7 mouse cellular contexts compared by ENCODE assay signal in genomic region chr13:38037811-38038210, GRCm38 (mm10). TPM values are rescaled to one million over a fixed set of nuclear protein-coding genes. Genes with fewer than 3 reads are reported as not detected.
DNase-seq lines count a peak whose midpoint lies in the region; ATAC-seq and TF ChIP-seq lines count a peak whose summit lies in the region.

No protein-coding gene starts in this region.

- 46% methylated on average over 12 of the region's 12 CpGs for WGBS in embryonic facial prominence, embryonic 14.5 days

- no peak for TF ChIP-seq EP300 in ES-Bruce4 (IDR thresholded peaks at IDR 0.05; ENCODE audit: insufficient read depth, low read depth, low read length)

- DNase-seq in CD4-positive helper T cell, adult 2 months (ENCODE audit: low read depth, low spot score) = peak; percentile 81
- DNase-seq in embryonic facial prominence, embryonic 14.5 days (ENCODE audit: low spot score) = no peak
- DNase-seq in lung, postnatal 14 days = peak; percentile 1
- peak; percentile 29 for DNase-seq in thymus, postnatal 4 days
- no peak for DNase-seq in urinary bladder, adult 18-20 months (ENCODE audit: low spot score in 2 of 2)

- peak overlapping the region; percentile 82 for H3K4me3 ChIP-seq in ES-Bruce4 (ENCODE audit: low read depth, low read length)
- peak overlapping the region; percentile 71 for H3K4me3 ChIP-seq in embryonic facial prominence, embryonic 14.5 days (ENCODE audit: low read depth, low read length)

- no peaks in the 10 kb centered on the region for H3K9me3 ChIP-seq in ES-Bruce4 (replicated peaks; ENCODE audit: control insufficient read depth, insufficient read depth, low read length, poor library complexity, severe bottlenecking)
- no peaks in the 10 kb centered on the region for H3K9me3 ChIP-seq in embryonic facial prominence, embryonic 14.5 days (ENCODE audit: control insufficient read depth, low read length)

- peak overlapping the region; percentile 72 for H3K4me2 ChIP-seq in embryonic facial prominence, embryonic 14.5 days (ENCODE audit: low read depth, low read length)

- H3K36me3 ChIP-seq in ES-Bruce4 (ENCODE audit: control insufficient read depth, insufficient read depth, low read length, poor library complexity, severe bottlenecking) = peaks cover 17% of the 10 kb centered on the region
- peaks cover 33% of the 10 kb centered on the region for H3K36me3 ChIP-seq in embryonic facial prominence, embryonic 14.5 days (ENCODE audit: control insufficient read depth, insufficient read depth, low read length)

- no peak for ATAC-seq in embryonic facial prominence, embryonic 14.5 days (ENCODE audit: low read depth)
- peak; percentile 51 for ATAC-seq in inflammation-experienced regulatory T-cells, adult 6 months

- H3K27me3 ChIP-seq in ES-Bruce4 (ENCODE audit: control insufficient read depth, insufficient read depth, low read length, poor library complexity, severe bottlenecking) = no peaks in the 10 kb centered on the region
- no peaks in the 10 kb centered on the region for H3K27me3 ChIP-seq in embryonic facial prominence, embryonic 14.5 days (replicated peaks; ENCODE audit: control insufficient read depth, insufficient read depth, low read length)

- peak overlapping the region; percentile 75 for H3K9ac ChIP-seq in ES-Bruce4 (ENCODE audit: low read depth, poor library complexity, severe bottlenecking)
- peak overlapping the region; percentile 83 for H3K9ac ChIP-seq in embryonic facial prominence, embryonic 14.5 days (ENCODE audit: low read depth, low read length)

- no peak overlapping the region for H3K27ac ChIP-seq in ES-Bruce4 (ENCODE audit: insufficient read depth, low read length)
- no peak overlapping the region for H3K27ac ChIP-seq in embryonic facial prominence, embryonic 14.5 days (replicated peaks; ENCODE audit: low read depth, low read length)

- TF ChIP-seq POLR2A in ES-Bruce4 (IDR thresholded peaks at IDR 0.05; ENCODE audit: insufficient read depth, low read length) = no peak

- no peak for TF ChIP-seq CTCF in ES-Bruce4 (IDR thresholded peaks at IDR 0.05; ENCODE audit: low read depth, low read length)

- H3K4me1 ChIP-seq in ES-Bruce4 (ENCODE audit: control insufficient read depth, insufficient read depth, low read length) = no peaks in the 10 kb centered on the region
- H3K4me1 ChIP-seq in embryonic facial prominence, embryonic 14.5 days (ENCODE audit: control insufficient read depth, insufficient read depth, low read length) = peaks cover 12% of the 10 kb centered on the region

RNA-seq across cellular contexts. Expression of gene Cage1, which starts 0.9 kb away (rescaled TPM):
- polyA plus RNA-seq in ES-Bruce4 (2011; ENCODE audit: insufficient read depth, insufficient read length, low read depth, missing spikeins) = 0.97 and 1.4 TPM in 2 replicates
- 0.86 and 1.1 TPM in 2 replicates for polyA plus RNA-seq in embryonic facial prominence, embryonic 14.5 days (2014; fragmentation: Nextera tagmentation; extraction: Ambion mirVana)
- polyA plus RNA-seq in inflammation-experienced regulatory T-cells, adult 6 months (2017; shearing (Covaris generic)) = 1 to 10 TPM; 1.1 to 3.9 (median 1.5) TPM

RNA-seq across cellular contexts. Expression of gene Riok1, which starts 1.0 kb away (rescaled TPM):
- 41.9 and 47.5 TPM in 2 replicates for polyA plus RNA-seq in ES-Bruce4 (2011; ENCODE audit: insufficient read depth, insufficient read length, low read depth, missing spikeins)
- 36.9 and 42.4 TPM in 2 replicates for polyA plus RNA-seq in embryonic facial prominence, embryonic 14.5 days (2014; fragmentation: Nextera tagmentation; extraction: Ambion mirVana)
- polyA plus RNA-seq in inflammation-experienced regulatory T-cells, adult 6 months (2017; shearing (Covaris generic)) = 100 to 1,000 TPM in 1 of 3 experiments, 10 to 100 TPM in 2; 86.6 to 129 (median 91.8) TPM

RNA-seq across cellular contexts. Expression of gene Ssr1, which starts 43.8 kb away (rescaled TPM):
- polyA plus RNA-seq in ES-Bruce4 (2011; ENCODE audit: insufficient read depth, insufficient read length, low read depth, missing spikeins) = 137 and 150 TPM in 2 replicates
- polyA plus RNA-seq in embryonic facial prominence, embryonic 14.5 days (2014; fragmentation: Nextera tagmentation; extraction: Ambion mirVana) = 162 and 167 TPM in 2 replicates
- 100 to 1,000 TPM in 1 of 3 experiments, 10 to 100 TPM in 2; 90.4 to 169 (median 97.7) TPM for polyA plus RNA-seq in inflammation-experienced regulatory T-cells, adult 6 months (2017; shearing (Covaris generic))

Comparison
In these comparisons a context has a peak if more than half of its experiments do, and no peak if none do; other contexts are left out.
1. DNase-seq: peak in CD4-positive helper T cell, adult 2 months (single experiment), lung, postnatal 14 days (single experiment) and thymus, postnatal 4 days (single experiment); none in embryonic facial prominence, embryonic 14.5 days (single experiment) and urinary bladder, adult 18-20 months (0 of 2).